Mouse (Mus musculus) heart, adult 2 months (tissue): Measurements from ENCODE around the gene Krt87.

Experiments used
- EP300 ChIP-seq: fragments of 200-500 bp; IDR thresholded peaks from 2 replicates; pipeline ENCODE4 v1.6.1; 2011; ENCODE audit warnings: low read depth, low read length, control low read depth; ENCODE audit not compliant: insufficient read depth
- POLR2A ChIP-seq: fragments of 200-500 bp; IDR thresholded peaks from 2 replicates; pipeline ENCODE4 v1.6.1; 2011; ENCODE audit warnings: mild to moderate bottlenecking, low read depth, low read length, control low read depth; ENCODE audit not compliant: insufficient read depth

DNA sequence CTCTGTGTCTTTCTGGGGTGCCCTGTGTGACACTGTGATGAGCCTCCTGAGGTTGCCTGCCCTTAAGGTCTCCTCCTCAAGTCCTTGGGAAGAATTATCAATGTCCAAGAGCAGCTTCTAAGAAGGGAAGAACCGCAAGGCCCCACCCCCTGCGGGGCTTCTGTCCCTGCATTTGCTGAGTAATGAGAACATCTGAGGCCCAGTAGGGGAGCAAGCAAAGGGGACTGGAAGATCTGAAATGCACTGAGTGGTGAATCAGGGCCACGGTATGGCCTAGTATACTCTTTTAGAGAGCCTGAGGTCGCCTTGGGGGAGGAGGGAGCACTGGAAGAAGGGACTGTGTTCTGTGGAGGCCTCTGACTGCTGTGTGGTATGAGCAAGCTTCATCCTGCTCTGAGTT lies 43.5 kb upstream of the Krt87 start:
- TF ChIP-seq POLR2A: no peak
- TF ChIP-seq EP300: no peak
